Mouse (Mus musculus) urinary bladder, adult 18-20 months (tissue): ENCODE data around the gene Gli2.

ENCODE experiments used
- DNase-seq, 2 experiments: peaks; one replicate each; pipeline ENCODE4 v3.0.0; 2022; ENCODE audit warnings: low spot score in 2 of 2, mixed read lengths in 2 of 2

Gli2 gene

DNA sequence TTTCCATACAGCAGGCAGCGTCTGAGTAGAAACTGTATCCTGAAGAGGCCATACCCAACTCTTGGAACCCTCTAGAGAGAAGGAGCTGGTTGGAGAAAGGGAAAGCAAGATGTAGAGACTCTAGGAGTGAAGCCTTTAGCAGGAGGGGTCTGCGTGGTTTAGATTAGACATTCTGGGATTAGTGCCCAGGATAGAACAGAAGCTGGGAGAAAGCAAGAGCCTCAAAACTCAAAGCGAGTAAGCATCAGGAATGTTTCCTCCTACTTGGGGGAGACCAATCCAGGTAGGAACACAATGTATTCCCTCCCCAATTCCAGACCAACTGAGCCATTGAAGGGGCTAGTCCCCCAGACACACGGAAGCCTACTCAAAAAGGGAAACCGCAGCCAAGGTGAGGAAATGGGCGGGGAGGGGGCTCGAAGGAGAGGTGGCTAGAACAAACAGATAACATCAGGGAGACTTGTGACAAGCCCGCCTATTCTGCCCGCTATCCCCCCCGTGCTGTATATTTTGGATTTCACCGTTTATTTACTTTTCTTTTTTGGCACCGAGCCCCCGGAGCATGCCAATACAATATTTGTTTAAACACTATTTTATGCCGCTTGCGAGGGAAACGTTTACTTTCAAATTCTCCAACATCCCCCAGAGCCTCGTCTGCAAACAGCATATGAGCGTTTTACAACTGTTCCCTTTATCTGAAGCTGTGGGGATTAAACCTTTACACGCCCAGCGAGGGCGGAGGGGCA is 2.1 kb downstream of the Gli2 start:
- peak; percentile 20 to 23 for DNase-seq

- no peak for DNase-seq
Observed at GRCm38 (mm10) chr1:119049812-119050615, 3.4 kb downstream of the Gli2 start.

- DNase-seq, result no peak
Observed at GRCm38 (mm10) chr1:119048988-119049387, 4.4 kb downstream of the Gli2 start.

DNA sequence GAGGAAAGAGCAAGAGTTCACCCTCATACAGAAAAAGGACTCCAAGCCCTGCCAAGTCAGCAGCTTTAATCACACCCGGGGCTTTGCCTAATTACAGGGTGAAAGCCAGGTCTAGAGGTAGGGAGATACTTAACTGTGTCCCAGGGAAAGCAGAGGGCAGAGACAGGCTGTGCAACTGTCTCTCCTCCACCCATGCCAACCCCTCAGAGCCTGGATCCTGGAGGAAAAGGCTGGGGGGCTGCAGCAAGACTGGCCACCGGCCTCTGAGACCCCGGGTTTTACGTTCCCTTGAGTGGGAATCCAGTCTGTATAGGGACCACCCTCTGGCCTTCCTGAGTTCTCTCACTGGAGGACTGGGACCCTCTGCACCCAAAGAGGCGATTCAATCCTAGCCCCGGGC is 4.9 kb downstream of the Gli2 start:
- no peak for DNase-seq

GRCm38 (mm10) chr1:119047462-119048371 is 5.7 kb downstream of the Gli2 start:
- DNase-seq, result peak in 1 of 2 experiments; percentile 36

GRCm38 (mm10) chr1:119038436-119038835 is 15.0 kb downstream of the Gli2 start:
- no peak for DNase-seq

DNA sequence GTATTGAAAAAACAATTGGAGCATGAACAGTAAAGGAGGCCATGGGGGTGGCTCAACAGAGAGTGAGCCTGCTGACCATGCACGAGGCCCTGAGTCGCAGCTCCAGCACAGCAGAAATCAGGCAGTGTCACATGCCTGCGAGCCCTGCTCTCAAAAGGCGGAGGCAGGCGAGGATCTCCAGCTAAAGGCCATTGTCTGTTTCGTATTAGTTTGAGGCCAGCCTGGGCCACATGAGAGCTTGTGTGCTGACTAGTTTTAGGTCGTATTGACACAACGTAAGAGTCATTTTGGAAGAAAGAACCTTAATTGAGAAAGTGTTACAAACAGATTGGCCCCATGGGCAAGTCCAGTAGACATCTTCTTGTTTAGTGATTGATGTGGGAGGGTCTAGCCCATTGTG is 17.5 kb downstream of the Gli2 start:
- no peak for DNase-seq

GRCm38 (mm10) chr1:119035301-119035700 is 18.1 kb downstream of the Gli2 start:
- no peak for DNase-seq

GRCm38 (mm10) chr1:119034163-119034705 is 19.2 kb downstream of the Gli2 start:
- no peak for DNase-seq

- peak; percentile 19 to 76 for DNase-seq
Observed at GRCm38 (mm10) chr1:119033450-119034162, 19.8 kb downstream of the Gli2 start.

GRCm38 (mm10) chr1:119031185-119031584 is 22.2 kb downstream of the Gli2 start:
- no peak for DNase-seq

DNA sequence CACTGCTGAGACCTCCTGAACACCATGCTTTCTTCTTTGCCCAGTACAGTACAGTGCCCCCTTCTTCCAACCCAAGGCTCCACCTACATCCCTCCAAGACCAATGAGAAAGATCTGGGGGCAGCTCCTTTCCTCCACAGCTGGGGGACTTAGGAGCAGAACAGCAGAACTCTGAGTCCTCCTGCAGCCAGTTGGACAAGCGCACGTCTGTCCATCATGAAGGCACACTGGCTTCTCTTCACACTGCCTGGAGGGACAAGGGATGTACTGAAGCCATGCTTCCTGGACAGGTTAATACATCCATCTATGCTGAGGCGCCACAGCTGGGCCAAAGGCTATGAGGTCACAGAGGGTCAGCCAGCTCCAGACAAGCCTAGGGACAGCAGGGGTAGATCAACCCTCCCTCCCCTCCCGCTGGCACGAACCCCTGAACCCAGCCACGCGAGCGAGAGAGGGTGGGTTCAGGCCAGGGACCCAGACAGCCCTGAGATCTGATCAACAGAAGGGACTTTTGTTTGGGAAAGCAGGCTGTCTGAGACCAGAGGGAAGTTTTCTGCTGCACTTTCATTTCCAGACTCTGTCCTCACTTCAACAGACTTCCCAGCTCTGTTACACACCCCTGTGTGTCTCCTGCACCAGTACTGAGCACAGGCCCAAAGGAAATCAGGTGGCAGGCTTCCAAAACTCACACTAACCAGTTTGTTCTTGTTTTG is 27.6 kb downstream of the Gli2 start:
- peak in 1 of 2 experiments; percentile 63 for DNase-seq

DNA sequence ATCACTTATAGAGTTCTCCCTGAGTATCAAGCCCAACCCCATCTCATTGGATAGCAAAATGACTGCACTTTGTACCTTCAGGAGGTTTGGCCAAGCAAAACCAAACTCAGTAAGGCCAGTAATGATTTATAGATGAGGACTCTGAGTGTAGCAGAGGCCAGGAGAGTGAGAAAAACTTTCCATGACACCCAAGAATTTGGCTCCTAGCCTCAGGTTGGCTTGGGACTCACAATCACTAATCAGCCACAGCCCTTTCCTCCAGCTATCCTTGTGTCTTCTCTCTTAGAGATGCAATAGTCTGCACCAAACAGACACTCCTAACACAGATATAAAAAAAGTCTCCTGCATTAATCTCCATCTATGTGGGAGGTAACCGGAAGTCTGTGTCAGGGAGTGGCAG is 31.1 kb downstream of the Gli2 start:
- DNase-seq, result peak in 1 of 2 experiments; percentile 53

GRCm38 (mm10) chr1:119020092-119020491 is 33.3 kb downstream of the Gli2 start:
- no peak for DNase-seq

GRCm38 (mm10) chr1:119019056-119019455 is 34.4 kb downstream of the Gli2 start:
- DNase-seq, result no peak

DNA sequence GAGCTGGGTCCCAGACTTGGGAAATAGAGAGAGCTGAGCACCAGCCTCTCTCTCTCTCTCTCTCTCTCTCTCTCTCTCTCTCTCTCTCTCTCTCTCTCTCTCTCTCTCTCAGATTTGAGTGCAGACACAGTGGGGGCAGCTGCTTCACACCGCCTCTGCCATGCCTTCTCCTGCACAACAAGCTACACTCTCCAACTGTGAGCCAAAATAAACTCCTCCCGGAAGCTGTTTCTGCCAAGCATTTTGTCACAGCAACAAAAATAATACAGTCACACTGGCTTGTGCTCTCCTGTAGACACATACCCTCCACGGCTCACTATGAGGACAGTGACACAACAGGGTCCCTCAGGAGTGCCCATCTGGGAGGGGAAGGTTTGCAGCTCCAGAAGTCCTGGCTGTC is 36.6 kb downstream of the Gli2 start:
- no peak for DNase-seq

DNA sequence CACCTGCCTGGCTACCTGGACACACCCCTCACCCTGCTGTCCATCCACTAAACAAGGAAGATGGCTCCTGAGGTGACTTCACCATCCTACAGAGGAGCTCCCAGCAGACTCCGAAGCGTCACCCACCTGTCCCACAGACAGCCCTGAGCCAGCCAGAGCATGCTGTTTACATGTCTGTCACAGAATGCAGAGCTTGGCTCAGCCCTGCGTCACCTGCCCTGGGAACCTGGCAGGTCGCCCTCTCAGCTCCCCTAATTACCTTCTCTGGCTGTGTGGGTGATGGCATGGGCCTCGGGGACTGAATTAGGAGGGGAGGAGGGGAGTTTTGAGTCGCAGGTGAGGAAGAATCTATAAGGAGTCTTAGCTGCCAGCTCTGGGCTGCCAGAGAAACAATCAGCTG is 38.3 kb downstream of the Gli2 start:
- no peak for DNase-seq

- DNase-seq, result no peak
Observed at GRCm38 (mm10) chr1:119008949-119009348, 44.5 kb downstream of the Gli2 start.

DNA sequence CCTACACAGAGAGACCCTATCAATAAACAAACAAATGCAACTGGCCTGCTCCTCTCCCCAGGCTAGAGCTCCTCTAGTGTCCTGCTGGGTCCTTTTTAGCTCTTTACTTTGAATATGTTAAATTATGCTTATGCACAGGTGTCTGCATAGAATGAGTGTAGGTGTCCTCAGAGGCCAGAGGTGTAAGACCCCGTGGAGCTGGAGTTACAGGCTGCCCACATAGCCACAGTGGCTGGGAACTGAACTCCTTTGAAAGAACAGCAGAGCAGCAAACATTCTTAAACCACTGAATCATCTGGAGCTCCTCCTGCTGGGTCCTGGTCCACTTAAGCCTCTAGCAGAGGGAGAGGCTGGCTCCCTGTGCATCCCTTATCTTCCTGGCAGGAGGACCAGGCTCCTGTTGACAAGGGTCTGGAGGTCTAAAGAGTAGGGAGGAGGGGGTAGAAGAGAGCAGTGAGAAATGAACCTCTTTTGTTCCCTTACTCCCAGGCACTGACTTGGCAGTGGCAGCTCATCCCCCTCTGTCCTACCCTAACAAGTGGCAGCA is 49.5 kb downstream of the Gli2 start:
- DNase-seq, result no peak

DNA sequence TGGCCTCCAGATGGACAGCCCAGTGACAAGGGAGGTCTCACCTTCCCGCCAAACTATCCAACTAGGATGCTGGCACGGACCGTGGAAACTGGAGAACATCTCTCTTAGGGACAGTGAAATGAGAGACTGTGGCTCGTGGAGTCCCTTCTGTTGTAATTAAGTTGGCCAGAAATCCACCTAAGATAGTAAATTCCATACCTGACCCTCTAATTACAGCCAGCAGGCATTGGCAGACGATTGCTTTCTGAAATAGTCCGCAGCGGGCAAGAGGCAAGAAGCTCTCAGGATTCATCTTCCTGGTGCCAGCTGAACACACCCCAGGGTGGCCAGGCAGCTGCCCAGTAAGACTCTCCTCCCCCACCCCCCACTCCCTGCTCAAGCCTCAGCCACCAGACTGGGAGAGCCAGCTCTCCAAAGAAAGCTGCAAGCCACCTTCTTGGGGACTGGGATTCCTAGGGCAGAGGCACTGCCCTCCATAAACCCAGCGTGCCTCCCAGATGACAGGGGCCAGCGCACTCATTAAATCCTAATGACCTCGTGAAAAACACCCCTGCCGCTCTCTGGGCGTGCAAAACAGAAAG is 51.9 kb downstream of the Gli2 start:
- DNase-seq, result no peak
